Comparison of ENCODE assay signal across 8 mouse cellular contexts in the genomic region with DNA sequence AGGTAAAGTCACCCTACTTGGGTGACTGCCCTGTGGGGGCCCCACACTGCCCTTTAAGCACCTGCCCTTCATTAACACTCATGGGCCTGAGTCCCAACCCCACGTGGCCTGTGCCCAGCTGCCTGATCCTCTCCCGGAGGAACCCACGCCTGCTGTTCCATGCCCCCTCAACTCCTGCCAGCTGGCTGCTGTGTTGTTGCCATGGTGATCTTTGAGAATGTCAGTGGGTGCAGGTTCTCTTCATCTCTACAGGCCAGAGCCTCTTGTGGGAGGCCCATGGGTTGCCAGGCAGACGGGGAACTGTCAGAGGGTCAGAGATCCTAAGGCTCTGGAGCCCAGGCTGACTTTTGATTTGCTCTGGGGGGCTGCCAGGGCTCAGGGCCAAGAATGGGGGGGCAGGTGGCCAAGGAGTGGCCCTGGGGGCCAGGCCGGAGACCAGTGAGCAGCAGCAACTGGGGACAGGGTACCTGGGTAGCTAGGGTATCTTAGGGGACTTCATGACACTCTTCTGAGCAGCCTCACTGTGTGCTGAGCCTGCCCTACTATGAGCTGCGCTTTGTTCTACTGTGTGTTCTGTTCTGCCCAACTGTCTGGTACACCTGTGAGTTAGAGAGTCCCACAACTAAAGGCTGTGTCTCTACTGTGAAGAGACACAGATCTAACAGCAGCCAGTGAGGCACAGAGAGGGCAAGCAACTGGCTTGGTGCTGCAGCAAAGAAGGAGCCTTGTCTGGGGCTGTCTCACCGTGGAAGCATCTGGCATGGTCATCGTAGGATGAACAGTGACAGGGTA.
DNase-seq lines count a peak whose midpoint lies in the region; ATAC-seq lines count a peak whose summit lies in the region.

No protein-coding gene starts in this region.

- H3K4me2 ChIP-seq in forebrain, embryonic 15.5 days (replicated peaks), result no peak overlapping the region
- 0 out of 2 replicates have a peak overlapping the region, but pooled peaks have one; percentile 6 for H3K4me2 ChIP-seq in midbrain, embryonic 14.5 days (ENCODE audit: low read length)

- peak; percentile 46 for DNase-seq in gastrocnemius, postnatal 25 days
- no peak for DNase-seq in gastrocnemius, adult 18-20 months (ENCODE audit: low spot score)
- DNase-seq in adrenal gland, postnatal 25 days, result peak; percentile 53
- peak; percentile 51 to 82 for DNase-seq in left cerebral cortex, adult 18-20 months (ENCODE audit: low spot score in 2 of 2)
- peak; percentile 81 for DNase-seq in midbrain, embryonic 14.5 days
- peak; percentile 58 for DNase-seq in thymus, postnatal 14 days

- H3K4me3 ChIP-seq in forebrain, embryonic 15.5 days, result no peak overlapping the region
- H3K4me3 ChIP-seq in midbrain, embryonic 14.5 days (replicated peaks; ENCODE audit: low read depth, low read length), result no peak overlapping the region

- H3K27me3 ChIP-seq in forebrain, embryonic 15.5 days, result no peaks in the 10 kb centered on the region
- H3K27me3 ChIP-seq in midbrain, embryonic 14.5 days (ENCODE audit: control insufficient read depth, insufficient read depth, low read length), result no peaks in the 10 kb centered on the region

- H3K9me3 ChIP-seq in forebrain, embryonic 15.5 days, result no peaks in the 10 kb centered on the region
- no peaks in the 10 kb centered on the region for H3K9me3 ChIP-seq in midbrain, embryonic 14.5 days (ENCODE audit: control insufficient read depth, low read length)

- H3K4me1 ChIP-seq in forebrain, embryonic 15.5 days, result peaks cover 90% of the 10 kb centered on the region
- peaks cover 89% of the 10 kb centered on the region for H3K4me1 ChIP-seq in midbrain, embryonic 14.5 days (ENCODE audit: control insufficient read depth, insufficient read depth, low read length)

- peak; percentile 42; the same call in 1 of the 2 replicates for ATAC-seq in forebrain, embryonic 15.5 days (replicated peaks)
- peak; percentile 41 for ATAC-seq in midbrain, embryonic 14.5 days (ENCODE audit: low FRiP score, low TSS enrichment)
- ATAC-seq in inflammation-experienced regulatory T-cells, adult 6 months, result no peak

- no peaks in the 10 kb centered on the region for H3K36me3 ChIP-seq in forebrain, embryonic 15.5 days
- H3K36me3 ChIP-seq in midbrain, embryonic 14.5 days (ENCODE audit: control insufficient read depth, insufficient read depth, low read length), result no peaks in the 10 kb centered on the region

- H3K9ac ChIP-seq in forebrain, embryonic 15.5 days (replicated peaks), result no peak overlapping the region
- H3K9ac ChIP-seq in midbrain, embryonic 14.5 days (replicated peaks; ENCODE audit: low read length), result no peak overlapping the region; the same call in 1 of the 2 replicates

- 36% methylated on average over 8 of the region's 8 CpGs for WGBS in forebrain, embryonic 15.5 days
- 28% methylated on average over 8 of the region's 8 CpGs for WGBS in midbrain, embryonic 14.5 days

- H3K27ac ChIP-seq in forebrain, embryonic 15.5 days (replicated peaks), result peak overlapping the region; percentile 58
- H3K27ac ChIP-seq in midbrain, embryonic 14.5 days (replicated peaks; ENCODE audit: low read depth, low read length), result peak overlapping the region; percentile 86
